Mouse (Mus musculus) forebrain, embryonic 14.5 days (tissue): ENCODE results near the gene Usp29. TPM values are rescaled to one million over a fixed set of nuclear protein-coding genes. Genes with fewer than 3 reads are reported as not detected.

Experiments
- ATAC-seq: fragments of 200-750 bp; cut with Nextera tagmentation; 2 replicates; pipeline ENCODE4 v1.8.0; 2017; ENCODE audit warnings: mild to moderate bottlenecking, moderate library complexity
- DNase-seq: peaks from one replicate; pipeline ENCODE4 v3.0.0-alpha.2; 2015; ENCODE audit warnings: low spot score
- H3K27ac ChIP-seq: fragments of 300-500 bp; sonication (generic); 2 replicates; pipeline ENCODE4 v1.5.1; 2014; ENCODE audit warnings: low read depth, mild to moderate bottlenecking, control low read depth, low read length, moderate library complexity
- H3K27me3 ChIP-seq: fragments of 300-500 bp; sonication (generic); replicated peaks from 2 replicates; pipeline ENCODE4 v1.6.1; 2014; ENCODE audit warnings: low read length, control low read depth, mixed read lengths; ENCODE audit not compliant: control insufficient read depth, insufficient read depth
- H3K36me3 ChIP-seq: fragments of 300-500 bp; sonication (generic); 2 replicates; pipeline ENCODE4 v1.6.1; 2014; ENCODE audit warnings: low read length, control low read depth; ENCODE audit not compliant: control insufficient read depth, insufficient read depth
- H3K4me1 ChIP-seq: fragments of 300-500 bp; sonication (generic); 2 replicates; pipeline ENCODE4 v1.6.1; 2014; ENCODE audit warnings: antibody characterized with exemption, low read length, control low read depth; ENCODE audit not compliant: control insufficient read depth, insufficient read depth
- H3K4me2 ChIP-seq: fragments of 300-500 bp; sonication (generic); 2 replicates; pipeline ENCODE4 v1.6.1; 2014; ENCODE audit warnings: mild to moderate bottlenecking, control low read depth, low read length
- H3K4me3 ChIP-seq: fragments of 300-500 bp; sonication (generic); 2 replicates; pipeline ENCODE4 v1.5.1; 2014; ENCODE audit warnings: low read depth, low read length, control low read depth
- H3K9ac ChIP-seq: fragments of 300-500 bp; sonication (generic); 2 replicates; pipeline ENCODE4 v1.6.1; 2014; ENCODE audit warnings: mild to moderate bottlenecking, low read length, control low read depth, moderate library complexity
- H3K9me3 ChIP-seq: fragments of 300-500 bp; sonication (generic); replicated peaks from 2 replicates; pipeline ENCODE4 v1.6.1; 2016; ENCODE audit warnings: low read length, control low read depth, mixed read lengths; ENCODE audit not compliant: control insufficient read depth
- WGBS: fragments of 180-500 bp; shearing (Covaris S2); extraction: QIAGEN DNeasy Blood & Tissue Kit; methylation state at CpG from one replicate; pipeline ENCODE4 v1.1.7; 2014; 5-methylcytosine and 5-hydroxymethylcytosine counted together
- polyA plus RNA-seq: library from polyadenylated mRNA; unstranded; fragments of >200 nt; fragmentation: Nextera tagmentation; extraction: Ambion mirVana; gene quantifications from 2 replicates; pipeline ENCODE4 v1.2.1, GENCODE M21; 2014

Gene Usp29
- polyA plus RNA-seq, 1 experiment from 2014 or later, result 15.5 TPM

GRCm38 (mm10) chr7:6797408-6797807 lies 67.0 kb downstream of the Usp29 start:
- Histone ChIP-seq H3K4me3 (no peak overlapping the region), H3K9ac (no peak overlapping the region), H3K36me3 (no peaks in the 10 kb centered on the region), H3K4me1 (no peaks in the 10 kb centered on the region), H3K4me2 (no peak overlapping the region), H3K27ac (no peak overlapping the region), H3K27me3 (no peaks in the 10 kb centered on the region), H3K9me3 (no peaks in the 10 kb centered on the region)
- ATAC-seq (no peak), DNase-seq (no peak)
- WGBS, result 65% methylated on average over 2 of the region's 2 CpGs

- WGBS, result 80% methylated on average over 9 of the region's 9 CpGs
- H3K9me3 ChIP-seq, result no peaks in the 10 kb centered on the region
- no peak overlapping the region for H3K9ac ChIP-seq
- no peaks in the 10 kb centered on the region for H3K4me1 ChIP-seq
- no peak overlapping the region for H3K4me3 ChIP-seq
- H3K4me2 ChIP-seq, result no peak overlapping the region
- H3K27me3 ChIP-seq, result no peaks in the 10 kb centered on the region
- ATAC-seq (no peak), DNase-seq (no peak)
- H3K36me3 ChIP-seq, result no peaks in the 10 kb centered on the region
- no peak overlapping the region for H3K27ac ChIP-seq
Observed at GRCm38 (mm10) chr7:6799105-6799805, 68.9 kb downstream of the Usp29 start.

GRCm38 (mm10) chr7:6800586-6801441 lies 70.4 kb downstream of the Usp29 start:
- no peak overlapping the region for H3K4me3 ChIP-seq
- 88% methylated on average over 12 of the region's 12 CpGs for WGBS

GRCm38 (mm10) chr7:6801642-6802041 lies 71.3 kb downstream of the Usp29 start:
- no peak overlapping the region for H3K4me3 ChIP-seq
- H3K9me3 ChIP-seq, result no peaks in the 10 kb centered on the region
- no peaks in the 10 kb centered on the region for H3K27me3 ChIP-seq
- H3K27ac ChIP-seq, result no peak overlapping the region
- H3K4me1 ChIP-seq, result no peaks in the 10 kb centered on the region
- no peak overlapping the region for H3K4me2 ChIP-seq
- no peak overlapping the region for H3K9ac ChIP-seq
- 90% methylated on average over 6 of the region's 6 CpGs for WGBS
- H3K36me3 ChIP-seq, result no peaks in the 10 kb centered on the region
- DNase-seq (no peak), ATAC-seq (no peak)

More at GRCm38 (mm10) chr7:6800586-6801441, 70.4 kb downstream of the Usp29 start:
- no peaks in the 10 kb centered on the region for H3K27me3 ChIP-seq
- ATAC-seq (no peak), DNase-seq (no peak)
- H3K27ac ChIP-seq, result no peak overlapping the region
- H3K4me2 ChIP-seq, result no peak overlapping the region
- H3K9ac ChIP-seq, result no peak overlapping the region
- H3K36me3 ChIP-seq, result no peaks in the 10 kb centered on the region
- no peaks in the 10 kb centered on the region for H3K9me3 ChIP-seq
- no peaks in the 10 kb centered on the region for H3K4me1 ChIP-seq

- Histone ChIP-seq H3K9ac (no peak overlapping the region), H3K4me3 (no peak overlapping the region), H3K9me3 (no peaks in the 10 kb centered on the region), H3K4me2 (no peak overlapping the region), H3K36me3 (no peaks in the 10 kb centered on the region), H3K27ac (0 out of 2 replicates have a peak overlapping the region, but pooled peaks have one; percentile 2), H3K27me3 (no peaks in the 10 kb centered on the region), H3K4me1 (peaks cover 15% of the 10 kb centered on the region)
- ATAC-seq (peak; percentile 85), DNase-seq (peak; percentile 88)
- WGBS, result 5% methylated on average over 3 of the region's 3 CpGs
Observed at GRCm38 (mm10) chr7:6810556-6810955, 80.2 kb downstream of the Usp29 start.

GRCm38 (mm10) chr7:6814971-6815370 lies 84.6 kb downstream of the Usp29 start:
- peak; percentile 46 for DNase-seq
- Histone ChIP-seq H3K36me3 (no peaks in the 10 kb centered on the region), H3K27me3 (no peaks in the 10 kb centered on the region), H3K27ac (no peak overlapping the region), H3K9me3 (no peaks in the 10 kb centered on the region), H3K4me3 (no peak overlapping the region), H3K4me1 (peaks cover 16% of the 10 kb centered on the region), H3K4me2 (no peak overlapping the region), H3K9ac (no peak overlapping the region)
- no peak for ATAC-seq
- WGBS, result 7% methylated on average over 8 of the region's 8 CpGs

GRCm38 (mm10) chr7:6816706-6817376 lies 86.5 kb downstream of the Usp29 start:
- Histone ChIP-seq H3K9me3 (no peaks in the 10 kb centered on the region), H3K9ac (no peak overlapping the region), H3K27me3 (no peaks in the 10 kb centered on the region), H3K4me2 (no peak overlapping the region), H3K4me1 (peaks cover 8% of the 10 kb centered on the region), H3K4me3 (no peak overlapping the region), H3K36me3 (no peaks in the 10 kb centered on the region), H3K27ac (no peak overlapping the region)
- DNase-seq (peak; percentile 60), ATAC-seq (peak; percentile 32; the same call in 1 of the 2 replicates)
- WGBS, result 89% methylated on average over 5 of the region's 5 CpGs

- 94% methylated on average over 6 of the region's 6 CpGs for WGBS
- H3K9me3 ChIP-seq, result no peaks in the 10 kb centered on the region
- peaks cover 3% of the 10 kb centered on the region; the same call in 1 of the 2 replicates for H3K4me1 ChIP-seq
- H3K27ac ChIP-seq, result no peak overlapping the region
- no peak overlapping the region for H3K9ac ChIP-seq
- H3K27me3 ChIP-seq, result no peaks in the 10 kb centered on the region
- H3K4me3 ChIP-seq, result no peak overlapping the region
- DNase-seq, result no peak
- no peak for ATAC-seq
- H3K4me2 ChIP-seq, result no peak overlapping the region
- H3K36me3 ChIP-seq, result no peaks in the 10 kb centered on the region
Observed at GRCm38 (mm10) chr7:6820296-6820695, 89.9 kb downstream of the Usp29 start.
